Mouse (Mus musculus): ENCODE data around the gene Rnaseh1. TPM values are rescaled to one million over a fixed set of nuclear protein-coding genes. Genes with fewer than 3 reads are reported as not detected.

Rnaseh1 gene
- 33.6 and 37.1 TPM in 2 replicates for polyA plus RNA-seq (2016; fragmentation: Nextera tagmentation; extraction: Ambion mirVana)

GRCm38 (mm10) chr12:28649141-28650110 lies at the start of gene Rnaseh1:
Rnaseh1 (plus strand) TSS chr12:28649602.
- Histone ChIP-seq H3K4me1 (peaks cover 11% of the 10 kb centered on the region), H3K4me3 (peak within 1 kb of the TSS; percentile 88), H3K27me3 (ENCODE audit: poor library complexity, severe bottlenecking) (no peaks in the 10 kb centered on the region), H3K9me3 (no peaks in the 10 kb centered on the region), H3K36me3 (replicated peaks) (peaks cover 26% of the 10 kb centered on the region), H3K27ac (peak within 1 kb of the TSS; percentile 85)
- 2% methylated on average over 52 of the region's 52 CpGs for WGBS
- DNase-seq (ENCODE audit: extremely low spot score, low spot score), result peak; percentile 88

- peak overlapping the region; percentile 48; the same call in 1 of the 2 replicates for H3K27ac ChIP-seq
- H3K4me1 ChIP-seq, result peaks cover 15% of the 10 kb centered on the region
- no peaks in the 10 kb centered on the region for H3K27me3 ChIP-seq (ENCODE audit: poor library complexity, severe bottlenecking)
- no peaks in the 10 kb centered on the region for H3K9me3 ChIP-seq
- no peak for DNase-seq (ENCODE audit: extremely low spot score, low spot score)
- no peaks in the 10 kb centered on the region for H3K36me3 ChIP-seq (replicated peaks)
- 20% methylated on average over 4 of the region's 4 CpGs for WGBS
- H3K4me3 ChIP-seq, result no peak overlapping the region
Measured at GRCm38 (mm10) chr12:28602259-28602658, 47.1 kb upstream of the Rnaseh1 start.

- H3K4me1 ChIP-seq, result peaks cover 25% of the 10 kb centered on the region
- WGBS, result 89% methylated on average over 1 of the region's 1 CpGs
- no peak overlapping the region for H3K27ac ChIP-seq
- H3K9me3 ChIP-seq, result no peaks in the 10 kb centered on the region
- H3K36me3 ChIP-seq (replicated peaks), result no peaks in the 10 kb centered on the region
- H3K4me3 ChIP-seq, result no peak overlapping the region
- H3K27me3 ChIP-seq (ENCODE audit: poor library complexity, severe bottlenecking), result no peaks in the 10 kb centered on the region
- DNase-seq (ENCODE audit: extremely low spot score, low spot score), result no peak
Measured at GRCm38 (mm10) chr12:28603494-28603893, 45.9 kb upstream of the Rnaseh1 start.

- 71% methylated on average over 17 of the region's 17 CpGs for WGBS
Measured at GRCm38 (mm10) chr12:28607546-28608305, 41.7 kb upstream of the Rnaseh1 start.

GRCm38 (mm10) chr12:28612391-28612790 lies 37.0 kb upstream of the Rnaseh1 start:
- WGBS, result 86% methylated on average over 6 of the region's 6 CpGs
- no peak for DNase-seq (ENCODE audit: extremely low spot score, low spot score)
- Histone ChIP-seq H3K27ac (no peak overlapping the region), H3K4me3 (no peak overlapping the region), H3K4me1 (peaks cover 9% of the 10 kb centered on the region; the same call in 1 of the 2 replicates), H3K27me3 (ENCODE audit: poor library complexity, severe bottlenecking) (no peaks in the 10 kb centered on the region), H3K36me3 (replicated peaks) (no peaks in the 10 kb centered on the region), H3K9me3 (no peaks in the 10 kb centered on the region)

More at GRCm38 (mm10) chr12:28607546-28608305, 41.7 kb upstream of the Rnaseh1 start:
- DNase-seq (ENCODE audit: extremely low spot score, low spot score), result no peak
- no peaks in the 10 kb centered on the region for H3K27me3 ChIP-seq (ENCODE audit: poor library complexity, severe bottlenecking)
- peaks cover 10% of the 10 kb centered on the region; the same call in 1 of the 2 replicates for H3K4me1 ChIP-seq
- H3K4me3 ChIP-seq, result no peak overlapping the region
- H3K36me3 ChIP-seq (replicated peaks), result no peaks in the 10 kb centered on the region
- H3K27ac ChIP-seq, result no peak overlapping the region
- no peaks in the 10 kb centered on the region for H3K9me3 ChIP-seq

GRCm38 (mm10) chr12:28614401-28614800 lies 35.0 kb upstream of the Rnaseh1 start:
- no peak for DNase-seq (ENCODE audit: extremely low spot score, low spot score)
- 82% methylated on average over 7 of the region's 7 CpGs for WGBS
- no peaks in the 10 kb centered on the region for H3K9me3 ChIP-seq
- H3K4me1 ChIP-seq, result no peaks in the 10 kb centered on the region
- H3K27me3 ChIP-seq (ENCODE audit: poor library complexity, severe bottlenecking), result no peaks in the 10 kb centered on the region
- no peaks in the 10 kb centered on the region for H3K36me3 ChIP-seq (replicated peaks)
- no peak overlapping the region for H3K4me3 ChIP-seq
- no peak overlapping the region for H3K27ac ChIP-seq

GRCm38 (mm10) chr12:28617297-28617696 lies 32.1 kb upstream of the Rnaseh1 start:
- H3K36me3 ChIP-seq (replicated peaks), result no peaks in the 10 kb centered on the region
- WGBS, result 76% methylated on average over 4 of the region's 4 CpGs
- peaks cover 9% of the 10 kb centered on the region for H3K4me1 ChIP-seq
- no peaks in the 10 kb centered on the region for H3K27me3 ChIP-seq (ENCODE audit: poor library complexity, severe bottlenecking)
- no peaks in the 10 kb centered on the region for H3K9me3 ChIP-seq
- no peak for DNase-seq (ENCODE audit: extremely low spot score, low spot score)
- H3K4me3 ChIP-seq, result no peak overlapping the region
- no peak overlapping the region for H3K27ac ChIP-seq

- no peak for DNase-seq (ENCODE audit: extremely low spot score, low spot score)
- no peak overlapping the region for H3K27ac ChIP-seq
- no peak overlapping the region for H3K4me3 ChIP-seq
- no peaks in the 10 kb centered on the region for H3K36me3 ChIP-seq (replicated peaks)
- no peaks in the 10 kb centered on the region for H3K27me3 ChIP-seq (ENCODE audit: poor library complexity, severe bottlenecking)
- peaks cover 9% of the 10 kb centered on the region for H3K4me1 ChIP-seq
- WGBS, result 50% methylated on average over 7 of the region's 7 CpGs
- no peaks in the 10 kb centered on the region for H3K9me3 ChIP-seq
Measured at GRCm38 (mm10) chr12:28621451-28622166, 27.8 kb upstream of the Rnaseh1 start.

- Histone ChIP-seq H3K27me3 (ENCODE audit: poor library complexity, severe bottlenecking) (no peaks in the 10 kb centered on the region), H3K4me1 (peaks cover 9% of the 10 kb centered on the region), H3K36me3 (replicated peaks) (0 out of 2 replicates have a peak, but pooled peaks cover under 1% of the 10 kb centered on the region), H3K4me3 (no peak overlapping the region), H3K27ac (no peak overlapping the region), H3K9me3 (no peaks in the 10 kb centered on the region)
- 78% methylated on average over 5 of the region's 5 CpGs for WGBS
- DNase-seq (ENCODE audit: extremely low spot score, low spot score), result no peak
Measured at GRCm38 (mm10) chr12:28622167-28622532, 27.3 kb upstream of the Rnaseh1 start.

GRCm38 (mm10) chr12:28622641-28623040 lies 26.8 kb upstream of the Rnaseh1 start:
- Histone ChIP-seq H3K4me1 (peaks cover 9% of the 10 kb centered on the region), H3K4me3 (no peak overlapping the region), H3K27ac (no peak overlapping the region), H3K36me3 (replicated peaks) (0 out of 2 replicates have a peak, but pooled peaks cover 5% of the 10 kb centered on the region), H3K9me3 (no peaks in the 10 kb centered on the region), H3K27me3 (ENCODE audit: poor library complexity, severe bottlenecking) (no peaks in the 10 kb centered on the region)
- WGBS, result 83% methylated on average over 1 of the region's 1 CpGs
- no peak for DNase-seq (ENCODE audit: extremely low spot score, low spot score)

- H3K4me1 ChIP-seq, result peaks cover 9% of the 10 kb centered on the region
- peaks cover 11% of the 10 kb centered on the region for H3K36me3 ChIP-seq (replicated peaks)
- no peaks in the 10 kb centered on the region for H3K9me3 ChIP-seq
- no peak for DNase-seq (ENCODE audit: extremely low spot score, low spot score)
- H3K27ac ChIP-seq, result no peak within 1 kb of the TSS
- no peaks in the 10 kb centered on the region for H3K27me3 ChIP-seq (ENCODE audit: poor library complexity, severe bottlenecking)
- WGBS, result 63% methylated on average over 5 of the region's 5 CpGs
- H3K4me3 ChIP-seq, result no peak within 1 kb of the TSS
Measured at GRCm38 (mm10) chr12:28623195-28623594, 26.2 kb upstream of the Rnaseh1 start, which contains the start of gene Colec11. Colec11 (minus strand) TSS chr12:28623377.

GRCm38 (mm10) chr12:28624251-28624650 lies 25.2 kb upstream of the Rnaseh1 start:
- Histone ChIP-seq H3K4me1 (peaks cover 9% of the 10 kb centered on the region), H3K27me3 (ENCODE audit: poor library complexity, severe bottlenecking) (no peaks in the 10 kb centered on the region), H3K9me3 (no peaks in the 10 kb centered on the region)

More at GRCm38 (mm10) chr12:28624251-28624650, 25.2 kb upstream of the Rnaseh1 start:
- H3K36me3 ChIP-seq (replicated peaks), result peaks cover 21% of the 10 kb centered on the region
- no peak overlapping the region for H3K4me3 ChIP-seq
- WGBS, result 87% methylated on average over 2 of the region's 2 CpGs
- no peak overlapping the region for H3K27ac ChIP-seq
- no peak for DNase-seq (ENCODE audit: extremely low spot score, low spot score)

Data from forebrain, embryonic 10.5 days (tissue).